Mouse (Mus musculus): Measurements from ENCODE around the gene Gstp3. TPM values are rescaled to one million over a fixed set of nuclear protein-coding genes. Genes with fewer than 3 reads are reported as not detected.

Gstp3 gene
- total RNA-seq, 2 experiments from 2014 or later = not detected

Other genes with a start within 250 kb of the Gstp3 start
- gene Chka, start 207.8 kb downstream of the Gstp3 start, total RNA-seq (2021) = 100 to 1,000 TPM in 1 of 2 experiments, 10 to 100 TPM in 1; 85.8 to 106 TPM
- gene Tcirg1, start 152.4 kb downstream of the Gstp3 start, total RNA-seq (2021) = 10 to 100 TPM; 17.4 to 20.6 TPM
- gene Ndufs8, start 146.8 kb downstream of the Gstp3 start, total RNA-seq (2021) = 100 to 1,000 TPM; 144 to 147 TPM
- gene Aldh3b1, start 129.8 kb downstream of the Gstp3 start, total RNA-seq (2021) = 1 to 10 TPM; 3.2 to 3.5 TPM
- gene Unc93b1, start 124.4 kb downstream of the Gstp3 start, total RNA-seq (2021) = 10 to 100 TPM; 13.6 to 15.9 TPM
- gene Aldh3b3, start 100.9 kb downstream of the Gstp3 start, total RNA-seq (2021) = not detected
- under 1 TPM; 0.53 to 0.99 TPM for gene Aldh3b2, start 87.2 kb downstream of the Gstp3 start, total RNA-seq (2021)
- gene Acy3, start 73.0 kb downstream of the Gstp3 start, total RNA-seq (2021) = 1 to 10 TPM; 2.1 to 2.6 TPM
- not detected for gene Tbx10, start 66.8 kb downstream of the Gstp3 start, total RNA-seq (2021)
- gene Nudt8, start 59.0 kb downstream of the Gstp3 start, total RNA-seq (2021) = 10 to 100 TPM in 1 of 2 experiments, 1 to 10 TPM in 1; 9.5 to 10.1 TPM
- 1 to 10 TPM in 1 of 2 experiments, under 1 TPM in 1; 0.97 to 1.3 TPM for gene Gm49405, start 58.9 kb downstream of the Gstp3 start, total RNA-seq (2021)
- gene Doc2g, start 56.3 kb downstream of the Gstp3 start, total RNA-seq (2021) = 1 to 10 TPM; 2.9 to 3.2 TPM
- 100 to 1,000 TPM; 257 TPM for gene Ndufv1, start 46.8 kb downstream of the Gstp3 start, total RNA-seq (2021)
- gene Gstp1, start 21.6 kb downstream of the Gstp3 start, total RNA-seq (2021) = 100 to 1,000 TPM; 455 to 471 TPM
- gene Gstp2, start 13.5 kb downstream of the Gstp3 start, total RNA-seq (2021) = 10 to 100 TPM; 44.0 to 76.5 TPM
- gene Cabp2, start 22.0 kb upstream of the Gstp3 start, total RNA-seq (2021) = not detected
- gene Cdk2ap2, start 37.6 kb upstream of the Gstp3 start, total RNA-seq (2021) = 10 to 100 TPM; 36.2 to 38.7 TPM
- gene Pitpnm1, start 40.4 kb upstream of the Gstp3 start, total RNA-seq (2021) = 100 to 1,000 TPM; 174 to 181 TPM
- gene Aip, start 66.3 kb upstream of the Gstp3 start, total RNA-seq (2021) = 100 to 1,000 TPM; 121 to 140 TPM
- not detected for gene Gpr152, start 80.2 kb upstream of the Gstp3 start, total RNA-seq (2021)
- under 1 TPM; 0.22 to 0.30 TPM for gene Cabp4, start 84.5 kb upstream of the Gstp3 start, total RNA-seq (2021)
- 10 to 100 TPM; 77.0 to 97.3 TPM for gene Coro1b, start 89.0 kb upstream of the Gstp3 start, total RNA-seq (2021)
- gene Ptprcap, start 94.0 kb upstream of the Gstp3 start, total RNA-seq (2021) = 1 to 10 TPM; 1.6 to 2.5 TPM
- 10 to 100 TPM; 32.7 to 38.3 TPM for gene Rps6kb2, start 103.8 kb upstream of the Gstp3 start, total RNA-seq (2021)
- gene Carns1, start 115.9 kb upstream of the Gstp3 start, total RNA-seq (2021) = 1 to 10 TPM; 6.3 to 7.1 TPM
- 1 to 10 TPM in 1 of 2 experiments, under 1 TPM in 1; 0.52 to 1.0 TPM for gene Tbc1d10c, start 131.7 kb upstream of the Gstp3 start, total RNA-seq (2021)
- 100 to 1,000 TPM; 268 TPM for gene Ppp1ca, start 132.5 kb upstream of the Gstp3 start, total RNA-seq (2021)
- 1 to 10 TPM; 7.9 to 9.6 TPM for gene Rad9a, start 142.1 kb upstream of the Gstp3 start, total RNA-seq (2021)
- gene Clcf1, start 154.7 kb upstream of the Gstp3 start, total RNA-seq (2021) = under 1 TPM; 0.38 to 0.57 TPM
- gene AC109138.7, start 154.8 kb upstream of the Gstp3 start, total RNA-seq (2021) = not detected
- gene Pold4, start 172.3 kb upstream of the Gstp3 start, total RNA-seq (2021) = 10 to 100 TPM; 14.4 to 16.5 TPM
- gene Ssh3, start 209.6 kb upstream of the Gstp3 start, total RNA-seq (2021) = 10 to 100 TPM; 49.5 to 49.6 TPM
- 10 to 100 TPM; 58.5 to 59.2 TPM for gene Ankrd13d, start 223.6 kb upstream of the Gstp3 start, total RNA-seq (2021)
- 100 to 1,000 TPM; 184 to 192 TPM for gene Grk2, start 246.7 kb upstream of the Gstp3 start, total RNA-seq (2021)

Data from layer of hippocampus, adult 18-20 months (tissue).